39 mouse cellular contexts compared by ENCODE assay signal in genomic region chr3:122878705-122879315, GRCm38 (mm10). TPM values are rescaled to one million over a fixed set of nuclear protein-coding genes. Genes with fewer than 3 reads are reported as not detected.
DNase-seq lines count a peak whose midpoint lies in the region; ATAC-seq and TF ChIP-seq lines count a peak whose summit lies in the region.
"Had no signal": no experiment of that assay in that cellular context is flagged by ENCODE, and none has a peak within 500 bp of the region (broad histone marks: within the 10 kb centered on the region; RNA-seq: fewer than 3 reads in every experiment).

No protein-coding gene starts in this region.

- no peak overlapping the region for H3K9ac ChIP-seq in hindbrain, postnatal 0 days (replicated peaks; ENCODE audit: low read length)
- H3K9ac ChIP-seq in hindbrain, embryonic 12.5 days: no peak overlapping the region
- H3K9ac ChIP-seq in ES-Bruce4 (ENCODE audit: low read depth, poor library complexity, severe bottlenecking): no peak overlapping the region
- no peak overlapping the region for H3K9ac ChIP-seq in intestine, embryonic 14.5 days (ENCODE audit: low read length)
- H3K9ac ChIP-seq in forebrain, embryonic 12.5 days: no peak overlapping the region
- H3K9ac ChIP-seq: embryonic facial prominence, embryonic 15.5 days; forebrain, embryonic 13.5 days; heart, embryonic 13.5 days; kidney, embryonic 15.5 days; limb, embryonic 15.5 days; liver, embryonic 15.5 days; lung, embryonic 14.5 days; midbrain, embryonic 15.5 days; neural tube, embryonic 12.5 days had no signal

- H3K27me3 ChIP-seq in hindbrain, postnatal 0 days (ENCODE audit: insufficient read depth, low read length): no peaks in the 10 kb centered on the region
- H3K27me3 ChIP-seq in hindbrain, embryonic 12.5 days: no peaks in the 10 kb centered on the region
- no peaks in the 10 kb centered on the region for H3K27me3 ChIP-seq in ES-Bruce4 (ENCODE audit: control insufficient read depth, insufficient read depth, low read length, poor library complexity, severe bottlenecking)
- H3K27me3 ChIP-seq in intestine, embryonic 14.5 days (replicated peaks; ENCODE audit: control insufficient read depth, insufficient read depth, low read length): no peaks in the 10 kb centered on the region
- H3K27me3 ChIP-seq in small intestine, adult 2 months (ENCODE audit: control insufficient read depth, insufficient read depth, low read length): no peaks in the 10 kb centered on the region
- no peaks in the 10 kb centered on the region for H3K27me3 ChIP-seq in forebrain, embryonic 12.5 days
- H3K27me3 ChIP-seq: embryonic facial prominence, embryonic 15.5 days; forebrain, embryonic 13.5 days; heart, embryonic 13.5 days; kidney, embryonic 15.5 days; limb, embryonic 15.5 days; liver, embryonic 15.5 days; midbrain, embryonic 15.5 days; neural tube, embryonic 12.5 days had no signal

- TF ChIP-seq POLR2A in ES-Bruce4 (IDR thresholded peaks at IDR 0.05; ENCODE audit: insufficient read depth, low read length): no peak
- no peak for TF ChIP-seq POLR2A in small intestine, adult 2 months (IDR thresholded peaks at IDR 0.05; ENCODE audit: low read depth, low read length)

- H3K4me1 ChIP-seq in hindbrain, postnatal 0 days (ENCODE audit: insufficient read depth, low read length): no peaks in the 10 kb centered on the region
- no peaks in the 10 kb centered on the region for H3K4me1 ChIP-seq in hindbrain, embryonic 12.5 days
- H3K4me1 ChIP-seq in ES-Bruce4 (ENCODE audit: control insufficient read depth, insufficient read depth, low read length): no peaks in the 10 kb centered on the region
- H3K4me1 ChIP-seq in intestine, embryonic 14.5 days (replicated peaks; ENCODE audit: control insufficient read depth, insufficient read depth, low read length): peaks cover 3% of the 10 kb centered on the region; the same call in 1 of the 2 replicates
- peaks cover 18% of the 10 kb centered on the region; the same call in 1 of the 2 replicates for H3K4me1 ChIP-seq in small intestine, adult 2 months (ENCODE audit: control insufficient read depth, insufficient read depth, insufficient read length, low read length)
- H3K4me1 ChIP-seq in forebrain, embryonic 12.5 days: no peaks in the 10 kb centered on the region
- H3K4me1 ChIP-seq: embryonic facial prominence, embryonic 15.5 days; forebrain, embryonic 13.5 days; heart, embryonic 13.5 days; hindbrain, embryonic 10.5 days; kidney, embryonic 15.5 days; limb, embryonic 15.5 days; liver, embryonic 15.5 days; midbrain, embryonic 15.5 days; neural tube, embryonic 12.5 days had no signal

- ATAC-seq in hindbrain, postnatal 0 days: no peak
- ATAC-seq in hindbrain, embryonic 12.5 days (ENCODE audit: low FRiP score): no peak
- ATAC-seq in intestine, embryonic 14.5 days (replicated peaks; ENCODE audit: low FRiP score, low TSS enrichment, low read depth): peak; percentile 47; the same call in 1 of the 2 replicates
- ATAC-seq in forebrain, embryonic 12.5 days (ENCODE audit: low FRiP score): no peak
- ATAC-seq: CD4-positive, CD25-positive, alpha-beta regulatory T cell, adult 4 months; forebrain, embryonic 13.5 days; hindbrain, embryonic 16.5 days; midbrain, embryonic 15.5 days had no signal

- 0 out of 2 replicates have a peak, but pooled peaks have one; percentile 17 for TF ChIP-seq CTCF in hindbrain, postnatal 0 days (IDR thresholded peaks at IDR 0.05; ENCODE audit: low read depth)
- TF ChIP-seq CTCF in ES-Bruce4 (IDR thresholded peaks at IDR 0.05; ENCODE audit: low read depth, low read length): no peak
- TF ChIP-seq CTCF in small intestine, adult 2 months (IDR thresholded peaks at IDR 0.05; ENCODE audit: extremely low read depth, insufficient read length, insufficient replicate concordance, low read depth, low read length): no peak

- H3K4me3 ChIP-seq in hindbrain, postnatal 0 days (ENCODE audit: low read length): no peak overlapping the region
- H3K4me3 ChIP-seq in hindbrain, embryonic 12.5 days: no peak overlapping the region
- peak overlapping the region; percentile 26 for H3K4me3 ChIP-seq in ES-Bruce4 (ENCODE audit: low read depth, low read length)
- H3K4me3 ChIP-seq in intestine, embryonic 14.5 days (ENCODE audit: low read depth, low read length): no peak overlapping the region
- H3K4me3 ChIP-seq in small intestine, adult 2 months (ENCODE audit: low read depth, low read length): no peak overlapping the region
- no peak overlapping the region for H3K4me3 ChIP-seq in forebrain, embryonic 12.5 days (replicated peaks)
- H3K4me3 ChIP-seq: embryonic facial prominence, embryonic 10.5 days; embryonic facial prominence, embryonic 15.5 days; forebrain, embryonic 13.5 days; gastrocnemius, adult 2 months; heart, embryonic 13.5 days; hindbrain, embryonic 10.5 days; kidney, embryonic 15.5 days; limb, embryonic 10.5 days; limb, embryonic 15.5 days; liver, embryonic 15.5 days; midbrain, embryonic 15.5 days; neural tube, embryonic 12.5 days had no signal

- no peak overlapping the region for H3K4me2 ChIP-seq in hindbrain, postnatal 0 days (ENCODE audit: low read depth, low read length)
- no peak overlapping the region for H3K4me2 ChIP-seq in hindbrain, embryonic 12.5 days (replicated peaks)
- H3K4me2 ChIP-seq in intestine, embryonic 14.5 days (ENCODE audit: low read length): no peak overlapping the region
- H3K4me2 ChIP-seq in forebrain, embryonic 12.5 days: no peak overlapping the region
- H3K4me2 ChIP-seq: embryonic facial prominence, embryonic 15.5 days; forebrain, embryonic 13.5 days; heart, embryonic 13.5 days; kidney, embryonic 15.5 days; limb, embryonic 15.5 days; liver, embryonic 15.5 days; lung, embryonic 14.5 days; midbrain, embryonic 15.5 days; neural tube, embryonic 12.5 days had no signal

- no peak for DNase-seq in hindbrain, postnatal 0 days (ENCODE audit: low spot score)
- peak; percentile 58 for DNase-seq in intestine, embryonic 14.5 days (ENCODE audit: low spot score)
- DNase-seq in ovary, adult 18-20 months (ENCODE audit: low spot score): no peak
- no peak for DNase-seq in frontal cortex, postnatal 14 days (ENCODE audit: low spot score in 2 of 2)
- DNase-seq: adrenal gland, postnatal 25 days; cerebellum, adult 18-20 months; cerebellum, postnatal 10 days; gastrocnemius, adult 2 months; gastrocnemius, postnatal 36 days; heart, postnatal 14 days; kidney, adult 18-20 months; kidney, postnatal 4 days; layer of hippocampus, adult 9-11 months; lung, embryonic 14.5 days; lung, postnatal 14 days; right cerebral cortex, postnatal 4 days had no signal

- no peak overlapping the region for H3K27ac ChIP-seq in hindbrain, postnatal 0 days
- no peak overlapping the region for H3K27ac ChIP-seq in hindbrain, embryonic 12.5 days
- H3K27ac ChIP-seq in ES-Bruce4 (ENCODE audit: insufficient read depth, low read length): no peak overlapping the region
- H3K27ac ChIP-seq in intestine, embryonic 14.5 days (ENCODE audit: low read depth): no peak overlapping the region
- H3K27ac ChIP-seq in small intestine, adult 2 months (ENCODE audit: insufficient read depth, low read depth, low read length): peak overlapping the region; percentile 95
- no peak overlapping the region for H3K27ac ChIP-seq in forebrain, embryonic 12.5 days
- H3K27ac ChIP-seq: embryonic facial prominence, embryonic 10.5 days; embryonic facial prominence, embryonic 15.5 days; forebrain, embryonic 13.5 days; gastrocnemius, adult 2 months; heart, embryonic 13.5 days; hindbrain, embryonic 10.5 days; kidney, embryonic 15.5 days; limb, embryonic 10.5 days; limb, embryonic 15.5 days; liver, embryonic 15.5 days; midbrain, embryonic 15.5 days; neural tube, embryonic 12.5 days had no signal

- H3K9me3 ChIP-seq in hindbrain, postnatal 0 days (ENCODE audit: low read length): no peaks in the 10 kb centered on the region
- no peaks in the 10 kb centered on the region for H3K9me3 ChIP-seq in hindbrain, embryonic 12.5 days (replicated peaks)
- H3K9me3 ChIP-seq in ES-Bruce4 (replicated peaks; ENCODE audit: control insufficient read depth, insufficient read depth, low read length, poor library complexity, severe bottlenecking): no peaks in the 10 kb centered on the region
- no peaks in the 10 kb centered on the region for H3K9me3 ChIP-seq in intestine, embryonic 14.5 days (ENCODE audit: control insufficient read depth, low read length)
- no peaks in the 10 kb centered on the region for H3K9me3 ChIP-seq in forebrain, embryonic 12.5 days
- H3K9me3 ChIP-seq: embryonic facial prominence, embryonic 10.5 days; embryonic facial prominence, embryonic 15.5 days; forebrain, embryonic 13.5 days; G1E; heart, embryonic 13.5 days; hindbrain, embryonic 10.5 days; kidney, embryonic 15.5 days; limb, embryonic 10.5 days; limb, embryonic 15.5 days; liver, embryonic 15.5 days; midbrain, embryonic 15.5 days; neural tube, embryonic 12.5 days had no signal

- 88% methylated on average over 8 of the region's 8 CpGs for whole genome bisulfite sequencing in hindbrain, postnatal 0 days
- 91% methylated on average over 8 of the region's 8 CpGs for WGBS in hindbrain, embryonic 12.5 days
- 66% methylated on average over 8 of the region's 8 CpGs for WGBS in intestine, embryonic 14.5 days
- 36% methylated on average over 8 of the region's 8 CpGs for WGBS in small intestine, adult 2 months
- 90% methylated on average over 8 of the region's 8 CpGs for WGBS in forebrain, embryonic 12.5 days

- H3K36me3 ChIP-seq in hindbrain, postnatal 0 days (ENCODE audit: insufficient read depth, low read length): no peaks in the 10 kb centered on the region
- no peaks in the 10 kb centered on the region for H3K36me3 ChIP-seq in hindbrain, embryonic 12.5 days
- H3K36me3 ChIP-seq in ES-Bruce4 (ENCODE audit: control insufficient read depth, insufficient read depth, low read length, poor library complexity, severe bottlenecking): no peaks in the 10 kb centered on the region
- H3K36me3 ChIP-seq in intestine, embryonic 14.5 days (ENCODE audit: control insufficient read depth, insufficient read depth, low read length): no peaks in the 10 kb centered on the region
- H3K36me3 ChIP-seq in small intestine, adult 2 months (ENCODE audit: control insufficient read depth, insufficient read depth, low read length): no peaks in the 10 kb centered on the region
- H3K36me3 ChIP-seq in forebrain, embryonic 12.5 days (replicated peaks): no peaks in the 10 kb centered on the region
- H3K36me3 ChIP-seq: embryonic facial prominence, embryonic 10.5 days; embryonic facial prominence, embryonic 15.5 days; G1E; heart, embryonic 13.5 days; hindbrain, embryonic 10.5 days; kidney, embryonic 15.5 days; limb, embryonic 10.5 days; limb, embryonic 15.5 days; liver, embryonic 15.5 days; midbrain, embryonic 15.5 days; neural tube, embryonic 12.5 days had no signal

- no peak for TF ChIP-seq EP300 in ES-Bruce4 (IDR thresholded peaks at IDR 0.05; ENCODE audit: insufficient read depth, low read depth, low read length)

RNA-seq across cellular contexts. Expression of gene Fabp2, which starts 16.1 kb away (rescaled TPM):
- not detected in 2 replicates for total RNA-seq in hindbrain, postnatal 0 days (2014; rRNA removed)
- polyA plus RNA-seq in hindbrain, postnatal 0 days (2015; fragmentation: Nextera tagmentation; extraction: Ambion mirVana): not detected in 2 replicates
- not detected in 2 replicates for polyA plus RNA-seq in hindbrain, embryonic 12.5 days (2016; fragmentation: Nextera tagmentation; extraction: Ambion mirVana)
- not detected in 2 replicates for polyA plus RNA-seq in ES-Bruce4 (2011; ENCODE audit: insufficient read depth, insufficient read length, low read depth, missing spikeins)
- polyA plus RNA-seq in intestine, embryonic 14.5 days (2014; fragmentation: Nextera tagmentation; extraction: Ambion mirVana): 100 and 126 TPM in 2 replicates
- 26.2 and 215 TPM in 2 replicates for polyA plus RNA-seq in small intestine, adult 2 months (2012; rRNA removed)
- polyA plus RNA-seq in forebrain, embryonic 12.5 days (2016; fragmentation: Nextera tagmentation; extraction: Ambion mirVana): not detected in 2 replicates
- total RNA-seq: adrenal gland, postnatal 25 days; G1E; gastrocnemius, adult 2 months; gastrocnemius, postnatal 36 days; heart, adult 8-10 months; heart, postnatal 14 days; left cerebral cortex, postnatal 10 days had no signal
- polyA plus RNA-seq: brain, embryonic 14.5 days; CD4-positive, CD25-positive, alpha-beta regulatory T cell, adult 4 months; cortical plate, adult 2 months; embryonic facial prominence, embryonic 10.5 days; frontal cortex, adult 2 months; G1E; heart, embryonic 13.5 days; hindbrain, embryonic 10.5 days; hindbrain, embryonic 16.5 days; limb, embryonic 10.5 days; limb, embryonic 15.5 days; lung, embryonic 14.5 days; neural tube, embryonic 12.5 days had no signal

RNA-seq across cellular contexts. Expression of gene Gm10959, which starts 40.4 kb away (rescaled TPM):
- not detected in 2 replicates for total RNA-seq in hindbrain, postnatal 0 days (2014; rRNA removed)
- polyA plus RNA-seq in hindbrain, postnatal 0 days (2015; fragmentation: Nextera tagmentation; extraction: Ambion mirVana): not detected in 2 replicates
- not detected in 2 replicates for polyA plus RNA-seq in hindbrain, embryonic 12.5 days (2016; fragmentation: Nextera tagmentation; extraction: Ambion mirVana)
- polyA plus RNA-seq in ES-Bruce4 (2011; ENCODE audit: insufficient read depth, insufficient read length, low read depth, missing spikeins): not detected in 2 replicates
- polyA plus RNA-seq in intestine, embryonic 14.5 days (2014; fragmentation: Nextera tagmentation; extraction: Ambion mirVana): not detected in 2 replicates
- polyA plus RNA-seq in small intestine, adult 2 months (2012; rRNA removed): not detected in 2 replicates
- polyA plus RNA-seq in forebrain, embryonic 12.5 days (2016; fragmentation: Nextera tagmentation; extraction: Ambion mirVana): not detected in 2 replicates
- total RNA-seq: adrenal gland, postnatal 25 days; G1E; gastrocnemius, adult 2 months; gastrocnemius, postnatal 36 days; heart, adult 8-10 months; heart, postnatal 14 days; left cerebral cortex, postnatal 10 days had no signal
- polyA plus RNA-seq: brain, embryonic 14.5 days; CD4-positive, CD25-positive, alpha-beta regulatory T cell, adult 4 months; cortical plate, adult 2 months; embryonic facial prominence, embryonic 10.5 days; embryonic facial prominence, embryonic 15.5 days; forebrain, embryonic 13.5 days; frontal cortex, adult 2 months; G1E; heart, embryonic 13.5 days; hindbrain, embryonic 10.5 days; hindbrain, embryonic 16.5 days; kidney, embryonic 15.5 days; limb, embryonic 10.5 days; limb, embryonic 15.5 days; liver, embryonic 15.5 days; lung, embryonic 14.5 days; midbrain, embryonic 15.5 days; neural tube, embryonic 12.5 days had no signal

RNA-seq across cellular contexts. Expression of gene 1810037I17Rik, which starts 45.2 kb away (rescaled TPM):
- total RNA-seq in hindbrain, postnatal 0 days (2014; rRNA removed): 27.5 and 39.3 TPM in 2 replicates
- polyA plus RNA-seq in hindbrain, postnatal 0 days (2015; fragmentation: Nextera tagmentation; extraction: Ambion mirVana): 122 and 133 TPM in 2 replicates
- polyA plus RNA-seq in hindbrain, embryonic 12.5 days (2016; fragmentation: Nextera tagmentation; extraction: Ambion mirVana): 85.7 and 101 TPM in 2 replicates
- 96.2 and 101 TPM in 2 replicates for polyA plus RNA-seq in ES-Bruce4 (2011; ENCODE audit: insufficient read depth, insufficient read length, low read depth, missing spikeins)
- polyA plus RNA-seq in intestine, embryonic 14.5 days (2014; fragmentation: Nextera tagmentation; extraction: Ambion mirVana): 125 and 132 TPM in 2 replicates
- polyA plus RNA-seq in small intestine, adult 2 months (2012; rRNA removed): 13.5 and 24.4 TPM in 2 replicates
- polyA plus RNA-seq in forebrain, embryonic 12.5 days (2016; fragmentation: Nextera tagmentation; extraction: Ambion mirVana): 105 and 108 TPM in 2 replicates

Comparison
In these comparisons a context has a peak if more than half of its experiments do, and no peak if none do; other contexts are left out.
1. RNA of gene Fabp2, which starts 16.1 kb away (polyA plus RNA-seq): 26.2 to 215 TPM in small intestine, adult 2 months and 100 to 126 TPM in intestine, embryonic 14.5 days; not detected in hindbrain, postnatal 0 days, not detected in hindbrain, embryonic 12.5 days, not detected in ES-Bruce4 and not detected in forebrain, embryonic 12.5 days; every median in the first group is over 10 times any median in the second.